Mouse (Mus musculus) olfactory bulb, adult 2 months (tissue): ENCODE measurements around the gene Anks3.

Experiments used
- CTCF ChIP-seq: fragments of 200-500 bp; IDR thresholded peaks from 2 replicates; pipeline ENCODE4 v1.5.1; 2012; ENCODE audit warnings: low read depth, mild to moderate bottlenecking, low read length, moderate library complexity; ENCODE audit not compliant: insufficient read depth
- POLR2A ChIP-seq: fragments of 200-500 bp; IDR thresholded peaks from 2 replicates; pipeline ENCODE4 v1.6.1; 2012; ENCODE audit warnings: mild to moderate bottlenecking, low read depth, low read length, moderate library complexity; ENCODE audit not compliant: insufficient read depth

DNA sequence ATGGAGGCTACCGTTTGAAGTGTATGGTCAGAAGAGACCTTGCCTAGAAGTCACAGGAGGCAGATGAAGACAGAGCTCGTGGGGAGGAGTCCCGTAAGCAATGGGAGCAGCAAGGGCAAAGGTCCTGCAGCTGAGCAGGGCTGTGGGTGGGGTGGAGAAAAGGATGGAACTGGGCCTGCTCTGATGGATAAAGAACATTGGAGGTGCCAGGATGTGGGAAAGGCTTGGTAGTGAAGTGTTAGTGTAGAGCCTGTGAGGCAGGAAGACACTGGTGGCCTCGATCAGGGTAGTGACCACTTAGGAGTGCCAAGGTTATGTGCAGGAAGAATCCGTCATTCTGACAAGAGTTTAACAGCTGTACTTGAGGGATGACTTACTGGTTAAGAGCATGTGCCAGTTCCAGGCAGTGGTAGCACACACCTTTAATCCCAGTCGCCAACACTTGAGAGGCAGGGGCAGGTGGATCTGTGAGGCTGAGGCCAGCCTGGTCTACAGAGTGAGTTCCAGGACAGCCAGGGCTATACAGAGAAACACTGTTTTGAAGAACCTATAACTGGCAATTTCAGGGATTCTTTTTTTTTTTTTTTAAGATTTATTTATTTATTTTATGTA lies 60.4 kb downstream of the Anks3 start:
- TF ChIP-seq POLR2A, result no peak
- TF ChIP-seq CTCF, result no peak
